ENCODE assay signal across 1 mouse cellular context in genomic region chr19:42740163-42740899, GRCm38 (mm10).
A peak's percentile ranks its signal among the peaks of the same experiment; 100 is the strongest.
TF ChIP-seq lines count a peak whose summit lies in the region.

No protein-coding gene starts in this region.

TF ChIP-seq in MEL, 35 proteins besides CTCF, POLR2A, EP300 and RAD21:
- peak; percentile 58; the same call in 1 of the 2 replicates for TF ChIP-seq ZMIZ1 (IDR thresholded peaks at IDR 0.05; ENCODE audit: low read depth, low read length)
- TF ChIP-seq POLR2AphosphoS5 (IDR thresholded peaks at IDR 0.05; ENCODE audit: borderline replicate concordance, low read depth, low read length) = no peak
